Mouse (Mus musculus) kidney, postnatal 10 days (tissue): ENCODE measurements at regions not wholly inside any gene's neighbourhood (a gene's known extent, or its start where the extent isn't known, plus 50 kb on each side); places are given as distances from the start of the nearest gene placed in this dataset.
A peak's percentile ranks its signal among the peaks of the same experiment; 100 is the strongest.
"Not testable (repeated sequence)": the region's sequence is repeated elsewhere in the genome, so short reads cannot be mapped to it uniquely, and the experiment has no call there.

Experiments used
- DNase-seq: peaks from one replicate; pipeline ENCODE4 v3.0.0; 2021; ENCODE audit warnings: mixed read lengths

DNA sequence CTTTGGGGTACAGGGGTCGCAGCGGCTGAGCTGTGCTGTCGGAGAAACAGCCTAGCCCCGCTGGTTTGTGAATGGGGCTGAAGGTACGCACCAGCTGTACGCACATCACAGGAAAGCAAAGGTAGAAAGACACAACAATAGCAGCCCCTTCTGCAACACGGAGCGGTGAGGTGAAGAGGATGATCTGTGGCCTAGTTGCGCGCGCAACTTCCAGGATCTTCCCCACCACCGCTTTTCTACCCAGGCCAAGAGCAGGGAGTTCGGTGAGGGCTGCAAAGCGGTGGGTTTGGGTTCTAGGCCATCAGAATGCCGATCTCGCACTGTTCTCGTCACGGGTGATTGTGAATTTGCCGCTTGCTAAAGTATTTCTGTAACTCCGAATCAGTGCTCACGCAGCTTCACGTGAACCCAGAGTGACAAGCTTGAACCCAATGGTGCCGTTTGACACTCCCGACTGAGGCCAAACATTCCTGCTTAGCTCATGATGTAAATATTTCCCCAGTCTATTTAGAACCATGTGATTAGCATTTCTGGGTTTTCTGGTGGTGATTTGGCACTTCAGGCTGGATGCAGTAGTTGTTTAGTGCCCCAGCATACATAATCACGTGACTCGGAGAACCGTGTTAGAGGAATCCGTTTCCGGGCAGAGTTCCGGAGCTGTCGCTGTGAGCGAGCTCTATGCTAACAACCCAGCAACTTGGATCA is 54.7 kb downstream of the Cryaa start:
- no peak for DNase-seq

DNA sequence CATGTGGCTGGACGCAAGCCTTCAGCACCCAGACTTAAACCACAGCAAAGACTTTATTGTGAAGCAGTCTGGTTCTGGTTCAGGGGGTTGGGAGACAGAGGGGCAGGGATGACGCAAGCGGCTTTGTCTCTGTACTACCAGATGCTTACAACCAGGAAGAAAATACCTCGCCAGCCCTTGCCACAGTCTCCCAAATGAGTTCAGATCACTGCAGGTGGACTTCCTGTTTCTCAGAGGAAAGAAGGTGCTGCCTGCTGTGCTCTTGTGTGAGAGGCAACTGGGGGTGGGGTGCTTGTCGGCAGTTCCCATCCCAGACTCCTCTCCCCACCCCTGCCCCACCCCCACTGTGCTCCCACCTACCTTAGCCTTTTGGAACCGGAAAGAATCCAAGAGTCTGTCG is 56.9 kb downstream of the Cryaa start:
- DNase-seq: no peak

DNA sequence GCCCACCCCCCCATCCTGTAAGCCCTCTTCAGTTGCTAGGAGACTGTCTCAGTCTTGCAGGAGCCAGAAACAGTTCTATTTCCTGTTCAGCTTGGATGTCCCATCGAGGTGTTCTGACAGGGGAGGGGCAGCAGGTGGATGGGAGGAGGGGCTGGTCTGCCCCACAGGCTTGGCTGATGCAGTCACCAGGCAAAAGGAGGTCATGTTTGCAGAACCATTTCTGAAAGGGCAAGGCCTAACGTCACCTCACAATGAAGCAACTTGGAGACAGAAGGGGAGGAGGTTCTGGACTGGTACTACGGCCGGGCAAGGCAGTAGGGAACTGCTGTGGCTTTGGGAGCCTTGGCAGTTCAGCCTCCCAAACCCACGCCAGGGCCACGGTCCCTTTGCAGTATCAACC is 59.1 kb downstream of the Cryaa start:
- DNase-seq: no peak

DNA sequence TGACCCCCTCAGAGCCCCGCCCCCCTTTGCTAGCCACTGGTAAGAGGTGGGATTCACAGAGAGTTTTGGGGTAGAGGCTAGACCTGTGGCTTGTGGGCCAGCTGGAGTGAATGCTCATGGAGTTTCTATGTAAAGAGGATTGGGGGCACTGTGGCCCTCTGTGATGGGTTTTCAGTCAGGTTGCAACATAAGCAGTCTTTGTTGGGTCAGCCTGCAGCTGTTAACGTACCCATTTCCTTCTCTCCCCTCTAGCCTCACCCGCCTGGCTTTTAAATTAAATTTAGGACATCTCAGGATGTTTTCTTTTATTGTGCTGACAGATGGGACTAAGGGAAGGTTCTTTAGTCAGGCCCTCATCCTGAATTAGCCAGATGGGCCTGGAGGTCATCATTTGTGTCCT is 60.6 kb downstream of the Cryaa start:
- no peak for DNase-seq

DNA sequence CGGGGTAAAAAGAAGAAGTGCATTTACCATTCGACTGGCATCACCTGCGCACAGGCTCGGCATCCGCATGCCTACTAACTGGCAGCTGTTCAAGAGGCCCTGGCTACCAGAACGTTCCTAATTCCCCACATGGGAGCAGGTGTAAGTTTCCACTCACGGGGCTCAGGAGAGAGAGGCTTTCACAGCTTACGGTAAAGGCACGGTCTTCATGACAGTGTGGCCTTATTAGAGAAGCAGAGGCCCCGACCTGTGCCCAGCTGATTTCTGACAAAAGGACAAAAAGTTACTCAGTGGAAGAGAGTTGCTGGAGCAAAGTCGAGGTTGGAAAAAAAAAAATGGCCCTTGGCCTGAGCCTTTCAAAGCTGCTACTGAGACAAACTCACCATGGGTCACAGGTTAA is 62.0 kb downstream of the Cryaa start:
- DNase-seq: peak; percentile 35

DNA sequence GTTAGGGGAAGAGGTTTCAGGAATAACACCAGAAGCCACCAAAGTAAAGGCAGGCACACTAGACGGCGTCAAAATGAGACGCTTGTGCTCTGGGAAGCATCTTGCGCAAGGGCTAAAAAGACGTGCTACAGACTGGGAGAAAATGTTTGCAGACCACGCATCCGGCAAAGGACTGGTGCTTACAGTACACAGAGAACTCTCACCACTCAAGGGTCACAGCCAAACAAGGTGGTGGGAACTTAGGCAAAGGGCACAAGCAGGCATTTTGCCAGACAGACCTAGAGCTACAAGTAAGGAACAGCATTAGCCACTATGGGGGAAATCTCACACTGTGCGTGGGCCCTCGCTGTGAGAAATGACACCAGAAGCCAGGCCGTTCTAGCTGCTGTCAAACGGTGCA is 62.5 kb downstream of the Cryaa start:
- DNase-seq: peak; percentile 29

DNA sequence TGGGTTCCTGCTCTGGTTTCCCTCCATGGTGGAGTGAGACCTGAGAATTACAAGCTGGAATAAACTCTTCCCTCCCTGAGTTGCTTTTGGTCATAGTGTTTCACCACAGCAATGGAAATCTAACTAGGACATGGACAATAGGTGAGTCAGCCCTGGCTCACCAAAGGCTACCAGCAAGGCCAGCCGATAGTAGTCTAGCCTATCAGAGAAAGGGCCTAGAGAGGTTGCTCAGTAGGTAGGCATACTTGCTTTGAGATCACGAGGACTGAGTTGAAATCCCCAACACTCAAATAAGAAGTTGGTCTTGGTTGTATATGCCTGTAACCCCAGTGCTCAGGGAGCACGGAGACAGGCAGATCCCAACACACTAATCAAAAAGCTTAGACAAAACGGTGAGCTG is 66.0 kb downstream of the Cryaa start:
- no peak for DNase-seq

DNA sequence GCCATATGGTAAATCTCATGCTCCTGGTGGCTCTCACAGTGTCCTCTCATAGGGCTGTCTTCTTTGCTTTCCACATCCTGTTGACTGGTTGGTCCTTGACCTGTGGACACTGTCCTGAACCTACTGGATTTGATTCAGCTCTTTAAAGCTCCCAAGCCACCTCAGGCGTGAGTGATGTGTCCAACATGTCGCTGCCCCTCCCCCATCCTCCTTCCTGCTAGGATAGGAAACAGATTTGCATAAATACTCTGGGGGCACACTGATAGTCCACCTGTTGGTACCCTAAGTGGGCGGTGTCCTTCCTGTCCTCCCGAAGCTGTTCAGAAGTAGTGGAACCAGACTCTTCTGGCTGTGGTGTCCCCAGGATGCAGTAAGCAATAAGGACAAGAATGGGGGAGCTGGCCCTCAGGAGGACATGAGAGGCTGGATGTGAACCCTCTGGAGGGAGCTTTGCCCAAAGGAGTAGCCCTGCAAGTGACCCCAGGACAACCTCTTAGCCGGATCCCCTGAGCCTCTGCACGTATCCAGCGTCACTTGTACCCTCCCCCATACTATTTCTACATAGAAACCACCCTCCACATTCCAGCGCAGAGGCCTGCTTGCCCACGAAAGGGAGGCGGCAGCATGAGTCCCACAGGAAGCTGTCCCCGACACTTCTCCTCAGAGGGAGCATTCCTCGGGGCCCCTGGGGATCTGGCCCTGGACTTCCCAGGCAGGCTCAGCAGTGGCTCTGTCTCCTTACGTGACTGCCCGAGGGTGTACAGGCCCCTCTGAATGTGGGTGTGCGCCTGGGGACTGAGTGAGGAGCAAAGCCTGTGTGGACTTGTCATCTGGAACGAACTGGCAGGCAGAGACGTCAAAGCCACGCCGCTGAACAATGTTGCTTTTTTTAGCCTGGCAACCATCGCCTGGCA is 68.8 kb downstream of the Cryaa start:
- DNase-seq: peak; percentile 76

DNA sequence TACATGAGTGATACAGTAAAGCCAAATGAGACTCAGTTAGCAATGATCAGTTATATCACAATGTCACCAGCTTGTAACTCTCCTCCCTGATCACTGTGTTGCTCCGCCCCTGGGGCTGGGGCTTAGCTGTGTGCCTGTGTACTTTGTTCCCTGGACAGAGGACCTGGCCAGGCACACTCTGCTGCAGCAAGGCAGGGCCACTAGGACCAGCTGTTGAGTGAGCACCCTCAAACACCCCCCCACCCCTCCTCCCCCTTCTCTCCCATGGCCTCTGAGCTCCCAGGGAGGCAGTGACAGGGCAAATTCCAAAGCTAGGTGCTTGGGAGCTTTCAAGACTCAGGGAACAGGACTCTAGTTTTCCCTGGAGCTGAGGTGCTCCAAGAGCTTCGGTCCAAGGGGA is 70.0 kb downstream of the Cryaa start:
- DNase-seq: peak; percentile 62

DNA sequence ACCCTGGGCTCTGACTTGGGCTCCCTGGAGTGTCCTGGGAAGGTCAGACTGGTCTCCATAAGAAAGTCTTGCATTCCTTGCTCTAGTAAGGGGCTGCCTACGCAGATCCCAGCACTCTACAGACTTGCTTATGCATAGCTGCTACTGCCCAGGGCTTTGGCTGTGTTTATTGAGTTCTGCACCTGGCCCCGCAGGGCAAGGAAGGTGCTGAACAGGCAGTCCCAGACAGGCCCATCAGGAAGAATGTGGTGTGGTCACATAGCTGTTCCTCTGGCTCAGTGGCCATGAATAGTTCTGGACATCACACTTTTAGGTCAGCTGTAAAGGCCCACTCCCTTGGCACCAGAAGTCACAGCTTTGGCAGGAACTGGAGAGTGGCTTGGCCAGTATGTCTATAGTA is 70.6 kb downstream of the Cryaa start:
- no peak for DNase-seq

DNA sequence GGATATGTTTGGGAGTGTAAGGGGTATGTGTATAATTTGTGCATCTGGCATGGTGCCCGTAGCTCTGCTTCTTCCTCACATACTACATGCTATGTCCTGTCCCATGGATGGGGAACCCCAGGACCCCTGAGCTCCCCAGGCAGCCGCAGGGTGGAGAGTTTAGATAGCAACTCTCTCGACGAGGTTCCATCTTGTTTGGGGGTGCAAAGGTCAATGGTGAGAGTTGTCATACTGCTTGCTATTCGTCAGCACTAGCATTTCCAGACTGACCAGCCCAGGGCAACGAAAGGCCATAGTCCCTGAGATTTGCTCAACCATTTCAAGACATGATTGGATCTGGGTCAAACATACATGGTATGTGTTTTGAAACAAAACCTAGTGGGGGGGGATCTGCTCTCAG is 71.4 kb downstream of the Cryaa start:
- no peak for DNase-seq

DNA sequence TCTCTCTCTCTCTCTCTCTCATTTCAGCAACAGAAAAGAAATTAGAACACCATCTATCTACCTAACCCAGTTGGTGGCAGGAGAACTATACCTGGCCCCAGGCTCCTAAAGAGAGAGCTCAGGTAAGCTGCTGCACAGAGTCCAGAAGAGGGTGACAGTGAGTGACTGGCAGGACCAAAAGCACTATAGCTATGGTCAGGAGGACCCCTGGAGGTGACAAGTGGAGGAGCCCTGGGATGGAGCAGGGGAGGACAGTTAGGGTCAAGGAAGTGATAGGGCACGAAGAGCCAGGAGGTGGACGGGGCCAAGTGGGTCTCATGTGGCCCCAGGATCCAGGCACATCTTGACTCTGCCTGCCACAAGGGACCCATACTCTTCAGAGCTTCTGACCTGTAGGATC is 73.7 kb downstream of the Cryaa start:
- DNase-seq: no peak

DNA sequence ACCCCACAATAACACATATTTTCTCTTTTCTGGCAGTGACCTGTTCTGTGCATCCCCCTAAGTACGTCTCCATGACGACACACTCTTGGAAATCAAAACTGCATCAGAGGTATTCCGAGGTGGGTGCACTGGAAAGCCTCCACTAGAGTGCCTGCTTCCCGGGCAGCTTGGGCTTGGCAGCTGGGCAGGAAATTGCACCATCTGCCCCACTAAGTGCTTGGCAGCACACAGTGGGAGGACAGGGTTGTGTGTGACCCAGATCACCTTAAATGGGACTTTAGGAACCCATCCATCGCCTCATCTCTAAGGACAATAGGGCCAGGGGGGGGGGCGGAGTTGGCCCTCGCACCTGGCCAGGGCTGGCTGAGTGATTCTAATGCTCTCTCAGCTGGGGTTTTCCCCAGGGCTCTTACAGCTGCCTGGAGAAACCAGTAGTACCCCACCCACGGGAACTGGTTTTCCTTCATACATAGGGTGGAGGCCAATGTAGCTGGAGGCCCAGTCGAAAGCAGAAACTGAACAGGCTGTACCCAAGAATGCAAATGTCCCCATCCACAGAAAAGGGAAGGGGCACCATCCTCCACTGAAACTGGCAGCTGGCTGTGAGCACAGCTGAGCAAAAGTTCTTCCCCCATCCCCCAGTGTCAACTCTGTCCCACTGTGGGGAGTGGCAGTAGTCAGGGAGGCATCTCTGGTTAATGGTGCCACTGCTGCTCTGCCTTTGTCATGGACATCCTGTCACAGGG is 75.7 kb downstream of the Cryaa start:
- DNase-seq: no peak

DNA sequence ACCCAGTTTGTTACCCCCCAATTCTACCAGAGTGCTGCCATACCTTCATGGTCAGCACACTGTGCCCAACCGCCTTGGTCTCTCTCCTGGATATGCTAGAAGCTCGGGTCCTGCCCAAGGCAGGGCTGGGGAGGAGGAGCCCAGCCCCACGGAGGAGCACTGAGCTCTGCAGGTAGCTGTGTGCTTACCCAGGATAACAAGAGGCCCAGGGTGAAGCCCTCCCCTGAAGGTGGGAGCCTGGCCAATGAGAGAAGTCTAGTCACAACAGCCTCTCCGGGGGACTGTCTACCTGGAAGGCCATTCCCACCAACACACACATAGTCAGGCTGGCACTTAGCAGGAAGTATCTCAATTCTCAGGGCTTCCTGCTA is 76.2 kb downstream of the Cryaa start:
- DNase-seq: no peak

DNA sequence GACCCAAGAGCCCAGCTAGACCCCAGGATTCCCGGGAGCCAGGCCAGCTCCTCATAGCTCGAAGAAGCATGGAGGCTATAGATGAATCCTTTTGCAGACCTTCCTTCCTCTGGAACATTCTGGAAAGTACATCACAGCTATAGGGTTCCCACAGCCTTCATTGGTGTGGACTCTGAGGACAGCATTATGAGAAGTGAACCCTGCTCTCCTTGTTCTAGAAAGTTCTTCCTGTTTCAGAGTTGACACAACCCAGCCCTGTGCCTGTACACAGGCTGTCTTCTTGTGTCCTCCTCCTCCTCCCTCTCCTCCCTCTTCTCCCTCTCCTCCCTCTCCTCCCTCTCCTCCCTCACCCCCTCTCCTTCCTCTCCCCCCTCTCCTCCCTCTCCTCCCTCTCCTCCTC is 82.9 kb downstream of the Cryaa start:
- DNase-seq: no peak

DNA sequence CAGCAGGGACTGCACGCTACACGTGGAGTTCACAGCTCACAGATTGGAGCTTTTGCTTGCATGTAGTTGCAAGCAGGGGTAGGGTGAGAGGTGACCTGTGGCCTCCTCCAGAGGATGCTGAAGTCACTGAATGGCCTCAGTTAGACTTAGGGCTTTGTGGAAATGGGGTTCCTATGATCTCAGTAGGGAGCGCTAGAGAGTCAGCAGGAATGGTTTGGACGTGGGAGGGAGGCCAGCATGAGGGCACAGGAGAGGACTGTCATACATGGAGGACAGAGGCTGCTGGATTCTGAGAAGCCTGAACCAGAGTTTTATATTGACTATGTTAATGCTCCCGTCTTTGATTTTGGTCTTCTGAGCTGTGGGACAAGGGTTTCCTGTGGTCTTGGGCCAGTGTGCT is 85.5 kb downstream of the Cryaa start:
- no peak for DNase-seq

DNA sequence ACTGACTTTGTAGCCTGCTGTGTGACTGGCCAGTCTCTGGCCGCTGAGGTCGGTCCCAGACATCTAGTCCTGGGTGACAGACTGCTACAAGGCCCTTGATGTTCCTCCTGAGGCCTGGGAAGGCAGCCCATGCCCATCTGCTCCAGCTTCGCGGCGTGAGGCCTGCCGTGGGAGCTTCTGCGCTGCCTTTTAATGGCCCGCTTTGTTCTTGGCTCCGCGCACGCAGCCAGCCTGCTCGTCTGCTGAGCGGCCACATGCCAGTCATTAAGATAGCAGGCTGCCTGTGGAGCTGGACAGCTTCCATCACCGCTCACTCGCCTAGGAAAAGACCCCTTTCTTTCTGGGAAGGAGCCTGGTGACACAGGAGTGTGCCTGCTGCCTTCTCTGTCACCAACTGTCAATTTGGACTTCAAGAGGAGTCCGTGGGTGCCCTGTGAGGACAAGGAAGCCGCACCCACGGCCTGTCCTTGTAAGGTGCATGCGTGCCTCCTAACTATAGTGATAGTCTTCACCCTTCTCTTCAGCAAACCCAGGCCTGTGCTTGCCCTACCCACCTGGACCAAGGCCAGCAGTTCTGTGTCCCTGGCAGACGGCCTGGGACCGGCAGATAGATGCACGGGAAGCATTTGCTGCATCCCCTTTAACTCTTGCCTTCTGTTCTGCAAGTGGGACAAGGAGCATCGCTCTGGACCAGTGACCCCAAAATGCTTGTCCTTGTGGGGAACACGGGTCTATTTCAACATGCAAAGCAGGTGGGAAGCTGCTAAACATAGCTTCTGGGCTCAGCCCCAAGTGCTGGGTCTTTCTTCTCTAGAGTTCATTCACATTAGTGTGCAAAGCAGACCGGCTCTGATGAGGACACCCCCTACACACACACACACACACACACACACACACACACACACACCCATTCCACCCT is 88.6 kb downstream of the Sik1 start:
- peak; percentile 74 for DNase-seq

DNA sequence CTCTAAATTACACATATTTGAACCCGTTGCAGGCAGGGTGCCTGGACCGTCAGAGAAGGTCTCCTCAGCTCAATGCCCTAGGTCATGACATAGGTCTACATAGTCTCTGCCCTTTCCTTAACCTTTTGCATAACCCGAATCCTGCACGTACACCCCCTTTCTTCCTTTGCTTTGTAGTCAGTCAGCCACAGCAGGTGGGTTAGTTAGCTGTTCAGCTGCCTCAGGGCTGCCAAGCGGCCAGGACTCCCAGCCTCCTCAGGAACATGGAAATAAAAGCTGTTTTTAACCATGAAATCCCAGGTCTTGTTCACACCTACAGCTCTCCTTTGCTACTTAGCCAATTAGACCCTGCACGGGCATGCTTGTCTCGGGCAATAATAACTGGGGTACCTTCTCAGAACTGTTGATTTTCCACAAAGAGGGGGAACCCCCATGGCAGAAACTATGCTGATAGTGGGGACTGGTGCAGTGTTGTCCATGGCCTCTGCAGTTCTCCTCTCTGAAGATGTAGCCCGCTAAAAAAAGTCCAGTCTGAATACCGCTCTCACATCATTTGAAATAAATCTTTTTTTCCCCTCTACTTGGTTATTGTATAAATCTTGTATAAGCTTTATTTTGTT is 83.3 kb downstream of the Sik1 start:
- DNase-seq: no peak

DNA sequence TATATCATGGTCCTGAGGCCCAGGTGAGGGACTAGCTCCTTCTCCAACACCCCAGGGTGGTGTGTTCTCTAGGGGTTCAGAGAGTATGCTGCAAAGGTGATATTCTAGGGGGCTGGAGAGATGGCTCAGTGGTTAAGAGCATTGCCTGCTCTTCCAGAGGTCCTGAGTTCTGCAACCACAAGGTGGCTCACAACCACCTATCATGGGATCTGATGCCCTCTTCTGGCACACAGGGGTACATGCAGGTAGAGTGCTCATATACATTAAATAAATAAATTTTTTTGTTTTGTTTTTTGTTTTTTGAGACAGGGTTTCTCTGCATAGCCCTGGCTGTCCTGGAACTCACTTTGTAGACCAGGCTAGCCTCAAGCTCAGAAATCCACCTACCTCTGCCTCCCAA is 81.7 kb downstream of the Sik1 start:
- DNase-seq: not testable (repeated sequence)

DNA sequence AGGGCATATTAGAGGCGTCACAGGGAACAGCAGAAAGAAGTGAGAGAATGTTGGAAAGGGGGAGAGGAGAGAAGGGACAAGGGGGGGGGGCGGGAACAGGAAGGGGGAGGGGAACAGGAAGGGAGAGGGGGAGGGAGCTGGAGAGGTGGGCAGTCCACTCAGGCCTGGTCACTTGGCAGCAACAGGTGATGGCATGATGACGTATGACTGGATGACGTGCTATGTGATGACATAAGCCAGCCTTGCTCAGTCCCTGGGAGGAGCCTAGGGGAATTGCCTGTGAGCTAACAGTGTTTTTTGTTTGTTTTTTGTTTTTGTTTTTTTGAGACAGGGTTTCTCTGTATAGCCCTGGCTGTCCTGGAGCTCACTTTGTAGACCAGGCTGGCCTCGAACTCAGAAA is 80.6 kb downstream of the Sik1 start:
- DNase-seq: no peak

DNA sequence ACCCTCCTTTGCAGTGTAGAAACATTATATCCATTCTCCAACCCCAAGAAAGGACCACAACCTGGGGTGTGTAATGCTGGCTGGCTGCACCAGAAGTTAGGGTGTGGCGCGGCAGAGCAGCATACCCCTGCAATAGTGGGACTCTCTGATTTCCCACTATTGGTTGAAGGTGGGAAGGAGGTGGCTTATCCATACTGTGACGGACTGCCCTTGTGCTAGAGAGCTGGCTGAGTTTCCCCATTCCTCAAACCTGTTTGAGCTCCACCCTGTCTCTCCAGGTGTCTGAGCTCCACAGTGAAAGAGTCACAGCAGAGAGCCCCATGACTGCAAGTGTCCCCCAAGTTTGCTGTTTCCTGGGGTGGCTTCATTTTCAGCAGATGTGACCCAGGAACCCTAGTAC is 79.6 kb downstream of the Sik1 start:
- no peak for DNase-seq

DNA sequence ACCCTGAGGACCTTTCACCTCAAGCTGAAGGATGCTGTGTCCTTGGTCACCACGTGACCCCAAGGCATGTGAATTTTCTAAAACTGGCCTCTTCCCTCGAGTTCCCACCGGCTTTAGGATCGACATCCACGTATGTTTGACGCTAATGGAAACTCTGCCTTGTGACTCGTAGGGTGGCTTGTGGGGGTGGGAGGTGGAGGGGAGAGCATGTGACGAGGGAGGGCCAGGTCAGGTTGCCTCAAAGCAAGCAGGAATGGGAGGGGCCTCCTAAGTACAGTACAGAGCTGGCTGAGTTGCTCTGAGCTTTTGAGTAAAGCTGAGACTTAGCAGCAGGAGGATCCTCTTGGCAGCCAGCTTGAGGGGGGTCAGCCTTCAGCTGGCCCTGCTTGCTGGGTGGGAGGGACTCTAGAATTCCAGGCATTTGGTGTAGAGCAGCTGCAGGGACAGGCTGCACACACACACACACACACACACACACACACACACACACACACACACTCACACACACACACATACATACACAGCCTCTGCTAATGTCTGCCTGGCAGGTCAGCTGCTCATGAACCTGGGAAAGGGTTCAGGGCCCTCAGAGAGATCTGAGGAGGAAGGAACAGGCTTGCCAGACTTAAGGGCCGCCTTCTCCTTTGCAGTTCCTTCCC is 78.5 kb downstream of the Sik1 start:
- peak; percentile 85 for DNase-seq
